Mouse (Mus musculus) cerebellum, adult 18-20 months (tissue): ENCODE results near the gene Rpain.

ENCODE experiments used
- DNase-seq, 2 experiments: peaks; one replicate each; pipeline ENCODE4 v3.0.0; 2021

Gene Rpain

GRCm38 (mm10) chr11:70969821-70970559 is at the start of gene Rpain, which contains the start of gene Nup88:
Rpain (plus strand) TSS chr11:70970213.
Nup88 (minus strand) TSS chr11:70969973.
- peak; percentile 92 to 94 for DNase-seq

- DNase-seq = no peak
Observed at GRCm38 (mm10) chr11:70931461-70931860, 38.6 kb upstream of the Rpain start.

GRCm38 (mm10) chr11:70935316-70935715 is 34.7 kb upstream of the Rpain start:
- no peak for DNase-seq

- no peak for DNase-seq
Observed at GRCm38 (mm10) chr11:70942596-70942995, 27.4 kb upstream of the Rpain start.

- peak in 1 of 2 experiments; percentile 31 for DNase-seq
Observed at GRCm38 (mm10) chr11:70943651-70944050, 26.4 kb upstream of the Rpain start.

- no peak for DNase-seq
Observed at GRCm38 (mm10) chr11:70944935-70945817, 24.8 kb upstream of the Rpain start.

- DNase-seq = no peak
Observed at GRCm38 (mm10) chr11:70954711-70955110, 15.3 kb upstream of the Rpain start.

- no peak for DNase-seq
Observed at GRCm38 (mm10) chr11:70960786-70961554, 9.0 kb upstream of the Rpain start.

GRCm38 (mm10) chr11:70964222-70964907 is 5.6 kb upstream of the Rpain start:
- DNase-seq = no peak

- peak; percentile 11 for DNase-seq
Observed at GRCm38 (mm10) chr11:70969271-70969794, 680 bp upstream of the Rpain start.

GRCm38 (mm10) chr11:70970560-70971540 is 837 bp downstream of the Rpain start:
- DNase-seq = peak in 1 of 2 experiments; percentile 11

GRCm38 (mm10) chr11:70972586-70972985 is 2.6 kb downstream of the Rpain start:
- DNase-seq = no peak

- no peak for DNase-seq
Observed at GRCm38 (mm10) chr11:70973947-70974346, 3.9 kb downstream of the Rpain start.

- DNase-seq = no peak
Observed at GRCm38 (mm10) chr11:70975193-70975592, 5.2 kb downstream of the Rpain start.

GRCm38 (mm10) chr11:70977293-70977692 is 7.3 kb downstream of the Rpain start:
- no peak for DNase-seq

GRCm38 (mm10) chr11:70980232-70980631 is 10.2 kb downstream of the Rpain start:
- no peak for DNase-seq

GRCm38 (mm10) chr11:70980751-70981510 is 10.9 kb downstream of the Rpain start:
- no peak for DNase-seq

- no peak for DNase-seq
Observed at GRCm38 (mm10) chr11:70982030-70982429, 12.0 kb downstream of the Rpain start.

GRCm38 (mm10) chr11:70982557-70983228 is 12.7 kb downstream of the Rpain start, which contains the start of gene C1qbp:
C1qbp (minus strand) TSS chr11:70983026.
- peak; percentile 95 to 97 for DNase-seq
